Mouse (Mus musculus): ENCODE results near the gene Gpr4. TPM values are rescaled to one million over a fixed set of nuclear protein-coding genes. Genes with fewer than 3 reads are reported as not detected.

Gpr4 gene
- total RNA-seq, 2 experiments from 2014 or later: 2.4 to 3.8 TPM

GRCm38 (mm10) chr7:19196676-19197075 is 15.7 kb upstream of the Gpr4 start:
- H3K27ac ChIP-seq: no peak overlapping the region
- peak; percentile 75 for TF ChIP-seq CTCF (IDR thresholded peaks at IDR 0.05)
- no peak overlapping the region for H3K4me3 ChIP-seq
- no peak for DNase-seq (ENCODE audit: extremely low spot score in 1 of 2, low spot score in 2 of 2)
- intact Hi-C loops (cut with DNase I): loop anchor here (2.0 kb wide), 1 partner anchor 18 kb away; no protein-coding TSS in a partner anchor

GRCm38 (mm10) chr7:19197985-19198384 is 14.4 kb upstream of the Gpr4 start:
- intact Hi-C loops (cut with DNase I): loop anchor here (2.0 kb wide), 1 partner anchor 19 kb away; no protein-coding TSS in a partner anchor
- TF ChIP-seq CTCF (IDR thresholded peaks at IDR 0.05): peak; percentile 65
- no peak for DNase-seq (ENCODE audit: extremely low spot score in 1 of 2, low spot score in 2 of 2)
- no peak overlapping the region for H3K27ac ChIP-seq
- H3K4me3 ChIP-seq: no peak overlapping the region

- no peak overlapping the region for H3K27ac ChIP-seq
- intact Hi-C loops (cut with DNase I): no loop called here
- no peak for DNase-seq (ENCODE audit: extremely low spot score in 1 of 2, low spot score in 2 of 2)
- no peak overlapping the region for H3K4me3 ChIP-seq
- no peak for TF ChIP-seq CTCF (IDR thresholded peaks at IDR 0.05)
Measured at GRCm38 (mm10) chr7:19201660-19202059, 10.7 kb upstream of the Gpr4 start.

GRCm38 (mm10) chr7:19202065-19202850 is 10.1 kb upstream of the Gpr4 start:
- intact Hi-C loops (cut with DNase I): no loop called here
- DNase-seq (ENCODE audit: extremely low spot score in 1 of 2, low spot score in 2 of 2): no peak
- no peak for TF ChIP-seq CTCF (IDR thresholded peaks at IDR 0.05)

GRCm38 (mm10) chr7:19208201-19208910 is 4.0 kb upstream of the Gpr4 start:
- H3K4me3 ChIP-seq: no peak overlapping the region
- H3K27ac ChIP-seq: no peak overlapping the region
- no peak for DNase-seq (ENCODE audit: extremely low spot score in 1 of 2, low spot score in 2 of 2)
- TF ChIP-seq CTCF (IDR thresholded peaks at IDR 0.05): no peak
- intact Hi-C loops (cut with DNase I): loop anchor here (2.0 kb wide), 1 partner anchor 30 kb away; no protein-coding TSS in a partner anchor

More at GRCm38 (mm10) chr7:19202065-19202850, 10.1 kb upstream of the Gpr4 start:
- Histone ChIP-seq H3K27ac (no peak overlapping the region), H3K4me3 (no peak overlapping the region)

GRCm38 (mm10) chr7:19208944-19209472 is 3.3 kb upstream of the Gpr4 start:
- DNase-seq (ENCODE audit: extremely low spot score in 1 of 2, low spot score in 2 of 2): peak; percentile 44 to 52
- TF ChIP-seq CTCF (IDR thresholded peaks at IDR 0.05): peak; percentile 86
- H3K27ac ChIP-seq: no peak overlapping the region
- intact Hi-C loops (cut with DNase I): loop anchor here (2.0 kb wide), 1 partner anchor 30 kb away; no protein-coding TSS in a partner anchor
- H3K4me3 ChIP-seq: no peak overlapping the region

GRCm38 (mm10) chr7:19209494-19209893 is 2.8 kb upstream of the Gpr4 start:
- intact Hi-C loops (cut with DNase I): loop anchor here (2.0 kb wide), 1 partner anchor 31 kb away; no protein-coding TSS in a partner anchor
- DNase-seq (ENCODE audit: extremely low spot score in 1 of 2, low spot score in 2 of 2): no peak
- TF ChIP-seq CTCF (IDR thresholded peaks at IDR 0.05): no peak
- Histone ChIP-seq H3K4me3 (no peak overlapping the region), H3K27ac (no peak overlapping the region)

- Histone ChIP-seq H3K4me3 (no peak overlapping the region), H3K27ac (no peak overlapping the region)
- DNase-seq (ENCODE audit: extremely low spot score in 1 of 2, low spot score in 2 of 2): no peak
- TF ChIP-seq CTCF (IDR thresholded peaks at IDR 0.05): peak; percentile 32
- intact Hi-C loops (cut with DNase I): no loop called here
Measured at GRCm38 (mm10) chr7:19210010-19210409, 2.3 kb upstream of the Gpr4 start.

- no peak for TF ChIP-seq CTCF (IDR thresholded peaks at IDR 0.05)
- Histone ChIP-seq H3K4me3 (no peak overlapping the region), H3K27ac (no peak overlapping the region)
- DNase-seq (ENCODE audit: extremely low spot score in 1 of 2, low spot score in 2 of 2): no peak
- intact Hi-C loops (cut with DNase I): no loop called here
Measured at GRCm38 (mm10) chr7:19211041-19211675, 1.2 kb upstream of the Gpr4 start.

- no peak for DNase-seq (ENCODE audit: extremely low spot score in 1 of 2, low spot score in 2 of 2)
- intact Hi-C loops (cut with DNase I): no loop called here
- Histone ChIP-seq H3K4me3 (peak overlapping the region; percentile 27; the same call in 1 of the 2 replicates), H3K27ac (no peak overlapping the region; the same call in 1 of the 2 replicates)
- TF ChIP-seq CTCF (IDR thresholded peaks at IDR 0.05): no peak
Measured at GRCm38 (mm10) chr7:19213385-19213784, 1.0 kb downstream of the Gpr4 start.

GRCm38 (mm10) chr7:19214369-19214768 is 2.0 kb downstream of the Gpr4 start:
- no peak overlapping the region; the same call in none of the 2 replicates for H3K4me3 ChIP-seq
- no peak for DNase-seq (ENCODE audit: extremely low spot score in 1 of 2, low spot score in 2 of 2)
- intact Hi-C loops (cut with DNase I): no loop called here
- TF ChIP-seq CTCF (IDR thresholded peaks at IDR 0.05): no peak
- H3K27ac ChIP-seq: no peak overlapping the region; the same call in 1 of the 2 replicates

All from left cerebral cortex, adult 2 months (tissue).